Mouse (Mus musculus): ENCODE measurements around the gene Pxdn. TPM values are rescaled to one million over a fixed set of nuclear protein-coding genes. Genes with fewer than 3 reads are reported as not detected.

Pxdn gene
- total RNA-seq, 2 experiments from 2014 or later, result 46.3 to 49.9 TPM

GRCm38 (mm10) chr12:30054761-30055540 lies 117.5 kb downstream of the Pxdn start:
- no peak for DNase-seq (ENCODE audit: extremely low spot score in 1 of 2, low spot score in 2 of 2)
- intact Hi-C loops (cut with DNase I), result loop anchor here (5.0 to 10.0 kb wide), 3 partner anchors 72 to 522 kb away; no protein-coding TSS in a partner anchor

DNA sequence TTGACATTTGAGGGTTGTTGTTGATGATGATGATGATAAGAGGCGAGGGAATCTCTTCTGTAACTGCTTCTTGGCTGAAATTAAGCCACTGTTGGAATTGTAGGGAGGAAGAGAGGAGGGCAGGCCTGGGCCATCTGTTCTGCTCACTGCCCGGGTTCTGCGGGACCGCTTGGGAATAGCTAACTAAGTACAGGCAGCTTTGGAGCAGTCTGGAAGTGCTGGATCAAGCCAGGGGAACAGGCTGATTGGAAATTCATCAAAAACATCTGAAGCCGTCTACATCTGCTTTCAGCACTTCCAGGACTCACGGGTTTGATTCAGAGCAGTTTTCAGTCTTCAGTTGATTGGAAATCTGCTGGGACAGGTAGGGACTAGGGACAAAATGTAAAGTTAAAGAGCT lies 120.6 kb downstream of the Pxdn start:
- no peak for DNase-seq (ENCODE audit: extremely low spot score in 1 of 2, low spot score in 2 of 2)
- intact Hi-C loops (cut with DNase I), result loop anchor here (10.0 kb wide), 1 partner anchor 137 kb away; no protein-coding TSS in a partner anchor

DNA sequence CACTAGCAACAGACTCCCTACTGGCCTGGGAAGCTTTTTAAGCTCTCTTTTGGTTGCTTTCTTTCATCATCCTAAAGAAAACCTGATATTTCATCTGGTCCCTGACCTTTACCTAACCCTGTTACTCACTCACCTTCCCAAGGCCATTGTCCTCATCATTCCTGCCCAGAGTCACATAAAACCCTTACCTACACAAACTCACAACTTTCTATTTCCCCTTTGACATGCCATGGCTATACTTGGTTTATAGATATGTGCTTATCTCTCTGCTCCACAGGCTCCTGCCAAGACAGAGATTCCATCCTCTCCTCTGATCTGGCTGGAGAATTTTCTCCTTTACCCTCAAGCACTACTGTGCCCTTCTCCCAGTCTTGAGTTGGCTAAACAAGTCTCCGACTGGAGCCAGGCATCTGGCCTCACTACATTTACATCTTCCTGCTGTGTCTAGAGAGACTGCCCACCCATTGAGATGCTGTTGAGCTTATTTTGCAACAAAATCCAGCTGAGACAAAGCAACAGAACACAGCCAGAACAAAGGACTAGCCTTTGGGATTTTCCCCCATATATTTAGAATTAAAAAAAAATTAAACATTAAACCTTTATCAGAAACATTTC lies 124.2 kb downstream of the Pxdn start:
- DNase-seq (ENCODE audit: extremely low spot score in 1 of 2, low spot score in 2 of 2), result no peak

GRCm38 (mm10) chr12:30062118-30062505 lies 124.7 kb downstream of the Pxdn start:
- intact Hi-C loops (cut with DNase I), result no loop called here
- no peak for DNase-seq (ENCODE audit: extremely low spot score in 1 of 2, low spot score in 2 of 2)

More for the DNA sequence above, 124.2 kb downstream of the Pxdn start:
- intact Hi-C loops (cut with DNase I), result no loop called here

Other genes with a start within 250 kb of the Pxdn start
- gene Tpo, start 195.0 kb downstream of the Pxdn start, total RNA-seq (2021), result under 1 TPM; 0.24 to 0.26 TPM

Data from left cerebral cortex, postnatal 10 days (tissue).